ENCODE assay signal across 8 mouse cellular contexts in genomic region chr7:72306382-72306841, GRCm38 (mm10). TPM values are rescaled to one million over a fixed set of nuclear protein-coding genes. Genes with fewer than 3 reads are reported as not detected.
DNase-seq lines count a peak whose midpoint lies in the region; ATAC-seq lines count a peak whose summit lies in the region.

TSS of gene Mctp2 (minus strand) at chr7:72306608.

- peak within 1 kb of the TSS; percentile 43 for H3K4me3 ChIP-seq in forebrain, embryonic 16.5 days (replicated peaks; ENCODE audit: low read length)
- H3K4me3 ChIP-seq in hindbrain, embryonic 11.5 days (ENCODE audit: low read depth, low read length), result peak within 1 kb of the TSS; percentile 32

- DNase-seq in CD4-positive helper T cell, adult 2 months (ENCODE audit: low read depth, low spot score), result peak; percentile 91
- DNase-seq in adrenal gland, postnatal 10 days, result peak; percentile 74
- DNase-seq in hindbrain, embryonic 11.5 days (ENCODE audit: low spot score), result peak; percentile 53
- peak; percentile 37 to 40 for DNase-seq in left cerebral cortex, postnatal 14 days (ENCODE audit: low spot score in 2 of 2)
- DNase-seq in right cerebral cortex, postnatal 25 days, result peak; percentile 62
- DNase-seq in urinary bladder, postnatal 14 days (ENCODE audit: low spot score), result peak; percentile 84

- no peaks in the 10 kb centered on the region for H3K36me3 ChIP-seq in forebrain, embryonic 16.5 days (ENCODE audit: control insufficient read depth, insufficient read depth)
- no peaks in the 10 kb centered on the region for H3K36me3 ChIP-seq in hindbrain, embryonic 11.5 days (ENCODE audit: control insufficient read depth, insufficient read depth, low read length)

- peaks cover 9% of the 10 kb centered on the region for H3K27me3 ChIP-seq in forebrain, embryonic 16.5 days (replicated peaks; ENCODE audit: control insufficient read depth, insufficient read depth, low read length)
- H3K27me3 ChIP-seq in hindbrain, embryonic 11.5 days (ENCODE audit: control insufficient read depth, insufficient read depth, low read length), result peaks cover 7% of the 10 kb centered on the region; the same call in 1 of the 2 replicates

- WGBS in forebrain, embryonic 16.5 days, result under 1% methylated on average over 28 of the region's 28 CpGs
- under 1% methylated on average over 28 of the region's 28 CpGs for WGBS in hindbrain, embryonic 11.5 days

- ATAC-seq in forebrain, embryonic 16.5 days, result peak; percentile 64
- ATAC-seq in hindbrain, embryonic 11.5 days (ENCODE audit: low FRiP score), result peak; percentile 59; the same call in 1 of the 2 replicates
- ATAC-seq in megakaryocyte progenitor cell, adult 5-6 weeks (replicated peaks; ENCODE audit: poor library complexity), result peak; percentile 81

- no peaks in the 10 kb centered on the region for H3K9me3 ChIP-seq in forebrain, embryonic 16.5 days (ENCODE audit: control insufficient read depth, low read length)
- no peaks in the 10 kb centered on the region for H3K9me3 ChIP-seq in hindbrain, embryonic 11.5 days (ENCODE audit: control insufficient read depth, low read length)

- peaks cover 11% of the 10 kb centered on the region for H3K4me1 ChIP-seq in forebrain, embryonic 16.5 days (replicated peaks; ENCODE audit: control insufficient read depth, insufficient read depth, low read length)
- H3K4me1 ChIP-seq in hindbrain, embryonic 11.5 days (replicated peaks; ENCODE audit: control insufficient read depth, insufficient read depth, low read length), result no peaks in the 10 kb centered on the region

- H3K27ac ChIP-seq in forebrain, embryonic 16.5 days (ENCODE audit: low read length), result no peak within 1 kb of the TSS
- H3K27ac ChIP-seq in hindbrain, embryonic 11.5 days (ENCODE audit: low read depth, low read length), result no peak within 1 kb of the TSS

- H3K4me2 ChIP-seq in forebrain, embryonic 16.5 days (ENCODE audit: low read length), result peak within 1 kb of the TSS; percentile 94
- H3K4me2 ChIP-seq in hindbrain, embryonic 11.5 days (replicated peaks; ENCODE audit: low read depth, low read length), result peak within 1 kb of the TSS; percentile 61

- peak within 1 kb of the TSS; percentile 36 for H3K9ac ChIP-seq in forebrain, embryonic 16.5 days (replicated peaks; ENCODE audit: low read depth, low read length)
- 0 out of 2 replicates have a peak within 1 kb of the TSS, but pooled peaks have one; percentile 11 for H3K9ac ChIP-seq in hindbrain, embryonic 11.5 days (ENCODE audit: low read depth, low read length)

- intact Hi-C loops in left cerebral cortex, postnatal 14 days (cut with DNase I), result no loop called here

RNA-seq across cellular contexts. Expression of gene Mctp2, which starts in this region (rescaled TPM):
- 1 to 10 TPM; 1.4 to 2.7 TPM for total RNA-seq in adrenal gland, postnatal 10 days (2021)
- 0.21 and 0.24 TPM in 2 replicates for polyA plus RNA-seq in forebrain, embryonic 16.5 days (2015; fragmentation: Nextera tagmentation; extraction: Ambion mirVana)
- 0.12 and 0.27 TPM in 2 replicates for polyA plus RNA-seq in hindbrain, embryonic 11.5 days (2014; fragmentation: Nextera tagmentation; extraction: Ambion mirVana)
- 1 to 10 TPM; 1.3 to 2.0 TPM for total RNA-seq in left cerebral cortex, postnatal 14 days (2021)
- total RNA-seq in megakaryocyte progenitor cell, adult 5-6 weeks (2015), result 1.7 and 2.2 TPM in 2 replicates
- total RNA-seq in megakaryocyte progenitor cell, adult 5-6 weeks (2017), result 0.87 and 1.8 TPM in 2 replicates

Comparison
In these comparisons a context has a peak if more than half of its experiments do, and no peak if none do; other contexts are left out.
1. Peak in ATAC-seq, H3K4me3 ChIP-seq, H3K9ac ChIP-seq and H3K4me2 ChIP-seq in forebrain, embryonic 16.5 days; RNA of the gene not detected or under 1 TPM.
2. Peak in DNase-seq, ATAC-seq, H3K4me3 ChIP-seq, H3K9ac ChIP-seq and H3K4me2 ChIP-seq in hindbrain, embryonic 11.5 days; RNA of the gene not detected or under 1 TPM.
3. DNase-seq: peak in every context shown above with its lines; median percentile 91 in CD4-positive helper T cell, adult 2 months; 84 in urinary bladder, postnatal 14 days; 74 in adrenal gland, postnatal 10 days; 62 in right cerebral cortex, postnatal 25 days; 53 in hindbrain, embryonic 11.5 days; 38 in left cerebral cortex, postnatal 14 days.